Mouse (Mus musculus): ENCODE results near the gene Kcnq2. TPM values are rescaled to one million over a fixed set of nuclear protein-coding genes. Genes with fewer than 3 reads are reported as not detected.

Kcnq2 gene
- polyA plus RNA-seq, 1 experiment from 2014 or later, result 0.10 TPM

GRCm38 (mm10) chr2:181070136-181070535 lies 65.0 kb downstream of the Kcnq2 start:
- ATAC-seq (no peak), DNase-seq (ENCODE audit: low read depth, low spot score) (no peak)
- ChIA-PET POLR2A (no interaction called here), CTCF (interaction anchor here (0.7 to 1.3 kb wide), 2 partner anchors 12 to 79 kb away, joined by 3 read pairs; no protein-coding TSS in a partner anchor)
- in situ Hi-C loops (cut with MboI; ENCODE audit: low pct_unique_long_range_greater_than_20kb), result no loop called here
- H3K27me3 ChIP-seq, result peaks cover 41% of the 10 kb centered on the region
- TF ChIP-seq CTCF (IDR thresholded peaks at IDR 0.05), result no peak

GRCm38 (mm10) chr2:181068499-181068898 lies 66.6 kb downstream of the Kcnq2 start:
- in situ Hi-C loops (cut with MboI; ENCODE audit: low pct_unique_long_range_greater_than_20kb), result loop anchor here (10.0 kb wide), 1 partner anchor 144 kb away; the partner anchor contains the start of genes Birc7 and Ythdf1
- H3K27me3 ChIP-seq, result peaks cover 52% of the 10 kb centered on the region
- CTCF ChIA-PET, result no interaction called here
- DNase-seq (ENCODE audit: low read depth, low spot score) (no peak), ATAC-seq (no peak)
- POLR2A ChIA-PET, result no interaction called here
- TF ChIP-seq CTCF (IDR thresholded peaks at IDR 0.05), result no peak

- TF ChIP-seq CTCF (IDR thresholded peaks at IDR 0.05), result no peak
- ChIA-PET POLR2A (no interaction called here), CTCF (no interaction called here)
- H3K27me3 ChIP-seq, result peaks cover 42% of the 10 kb centered on the region
- DNase-seq (ENCODE audit: low read depth, low spot score) (no peak), ATAC-seq (no peak)
- in situ Hi-C loops (cut with MboI; ENCODE audit: low pct_unique_long_range_greater_than_20kb), result loop anchor here (10.0 kb wide), 1 partner anchor 141 kb away; the partner anchor contains the start of genes Birc7 and Ythdf1
Observed at GRCm38 (mm10) chr2:181065827-181066226, 69.3 kb downstream of the Kcnq2 start.

- ChIA-PET CTCF (interaction anchor here (0.9 to 1.3 kb wide), 5 partner anchors 20 to 137 kb away, joined by 3 read pairs; no protein-coding TSS in a partner anchor), POLR2A (no interaction called here)
- in situ Hi-C loops (cut with MboI; ENCODE audit: low pct_unique_long_range_greater_than_20kb), result loop anchor here (10.0 kb wide), 1 partner anchor 135 kb away; the partner anchor contains the start of genes Birc7 and Ythdf1
- peak; percentile 92 for TF ChIP-seq CTCF (IDR thresholded peaks at IDR 0.05)
- ATAC-seq (no peak), DNase-seq (ENCODE audit: low read depth, low spot score) (peak; percentile 13)
- peaks cover 43% of the 10 kb centered on the region for H3K27me3 ChIP-seq
Observed at GRCm38 (mm10) chr2:181060127-181060526, 75.0 kb downstream of the Kcnq2 start.

- no peak for TF ChIP-seq CTCF (IDR thresholded peaks at IDR 0.05)
- H3K27me3 ChIP-seq, result peaks cover 41% of the 10 kb centered on the region
- ATAC-seq (no peak), DNase-seq (ENCODE audit: low read depth, low spot score) (no peak)
- in situ Hi-C loops (cut with MboI; ENCODE audit: low pct_unique_long_range_greater_than_20kb), result loop anchor here (5.0 kb wide), 1 partner anchor 61 kb away; no protein-coding TSS in a partner anchor
- POLR2A ChIA-PET, result no interaction called here
- CTCF ChIA-PET, result interaction anchor here (1.9 kb wide), 1 partner anchor 133 kb away, joined by 10 read pairs; no protein-coding TSS in a partner anchor
Observed at GRCm38 (mm10) chr2:181058193-181058592, 76.9 kb downstream of the Kcnq2 start.

GRCm38 (mm10) chr2:181057341-181057740 lies 77.8 kb downstream of the Kcnq2 start:
- no peak for DNase-seq (ENCODE audit: low read depth, low spot score)
- in situ Hi-C loops (cut with MboI; ENCODE audit: low pct_unique_long_range_greater_than_20kb), result loop anchor here (5.0 kb wide), 1 partner anchor 60 kb away; no protein-coding TSS in a partner anchor
- H3K27me3 ChIP-seq, result peaks cover 42% of the 10 kb centered on the region
- ChIA-PET CTCF (interaction anchor here (1.1 kb wide), 1 partner anchor 61 kb away, joined by 4 read pairs; no protein-coding TSS in a partner anchor), POLR2A (no interaction called here)
- no peak for TF ChIP-seq CTCF (IDR thresholded peaks at IDR 0.05)
- no peak for ATAC-seq

GRCm38 (mm10) chr2:181052171-181052570 lies 82.9 kb downstream of the Kcnq2 start:
- ChIA-PET CTCF (interaction anchor here (1.1 to 1.2 kb wide), 2 partner anchors 46 to 56 kb away, joined by 3 read pairs; no protein-coding TSS in a partner anchor), POLR2A (no interaction called here)
- no peak for DNase-seq (ENCODE audit: low read depth, low spot score)
- H3K27me3 ChIP-seq, result peaks cover 68% of the 10 kb centered on the region
- no peak for ATAC-seq
- in situ Hi-C loops (cut with MboI; ENCODE audit: low pct_unique_long_range_greater_than_20kb), result no loop called here
- TF ChIP-seq CTCF (IDR thresholded peaks at IDR 0.05), result no peak

GRCm38 (mm10) chr2:181048986-181049385 lies 86.1 kb downstream of the Kcnq2 start:
- no peak for ATAC-seq

GRCm38 (mm10) chr2:181048252-181048945 lies 86.7 kb downstream of the Kcnq2 start:
- in situ Hi-C loops (cut with MboI; ENCODE audit: low pct_unique_long_range_greater_than_20kb), result no loop called here
- no peak for TF ChIP-seq CTCF (IDR thresholded peaks at IDR 0.05)
- POLR2A ChIA-PET, result no interaction called here
- DNase-seq (ENCODE audit: low read depth, low spot score) (no peak), ATAC-seq (no peak)
- CTCF ChIA-PET, result no interaction called here
- H3K27me3 ChIP-seq, result peaks cover 49% of the 10 kb centered on the region

More at GRCm38 (mm10) chr2:181048986-181049385, 86.1 kb downstream of the Kcnq2 start:
- no peak for TF ChIP-seq CTCF (IDR thresholded peaks at IDR 0.05)
- in situ Hi-C loops (cut with MboI; ENCODE audit: low pct_unique_long_range_greater_than_20kb), result no loop called here
- ChIA-PET CTCF (no interaction called here), POLR2A (no interaction called here)
- no peak for DNase-seq (ENCODE audit: low read depth, low spot score)
- H3K27me3 ChIP-seq, result peaks cover 51% of the 10 kb centered on the region

- no peak for DNase-seq (ENCODE audit: low read depth, low spot score)
- ChIA-PET POLR2A (no interaction called here), CTCF (no interaction called here)
- in situ Hi-C loops (cut with MboI; ENCODE audit: low pct_unique_long_range_greater_than_20kb), result no loop called here
- ATAC-seq, result no peak
- H3K27me3 ChIP-seq, result peaks cover 42% of the 10 kb centered on the region
- TF ChIP-seq CTCF (IDR thresholded peaks at IDR 0.05), result no peak
Observed at GRCm38 (mm10) chr2:181044001-181044400, 91.1 kb downstream of the Kcnq2 start.

GRCm38 (mm10) chr2:181043437-181043836 lies 91.7 kb downstream of the Kcnq2 start, which contains the start of gene Chrna4:
Gene Chrna4 (minus strand): TSS chr2:181043546.
- no peak for TF ChIP-seq CTCF (IDR thresholded peaks at IDR 0.05)
- peaks cover 40% of the 10 kb centered on the region for H3K27me3 ChIP-seq
- in situ Hi-C loops (cut with MboI; ENCODE audit: low pct_unique_long_range_greater_than_20kb), result no loop called here
- DNase-seq (ENCODE audit: low read depth, low spot score), result no peak
- POLR2A ChIA-PET, result no interaction called here
- ATAC-seq, result no peak
- CTCF ChIA-PET, result no interaction called here

Measured in Patski (cell line).